Mouse (Mus musculus) bone marrow, adult 2 months (tissue): ENCODE data around the gene Ier3. TPM values are rescaled to one million over a fixed set of nuclear protein-coding genes. Genes with fewer than 3 reads are reported as not detected.

Experiments
- H3K27ac ChIP-seq: fragments of 200-500 bp; 2 replicates; pipeline ENCODE4 v1.5.1; 2012; ENCODE audit warnings: low read depth, mild to moderate bottlenecking, control low read depth, inconsistent platforms, low read length; ENCODE audit not compliant: control insufficient read depth, poor library complexity, insufficient read depth
- H3K4me1 ChIP-seq: fragments of 200-500 bp; 2 replicates; pipeline ENCODE4 v1.6.1; 2011; ENCODE audit warnings: low read length; ENCODE audit not compliant: control insufficient read depth, insufficient read depth
- H3K4me3 ChIP-seq: fragments of 200-500 bp; replicated peaks from 2 replicates; pipeline ENCODE3; 2011; ENCODE audit warnings: mild to moderate bottlenecking, low read depth, low read length, control low read depth; ENCODE audit not compliant: control insufficient read depth
- CTCF ChIP-seq: fragments of 200-500 bp; IDR thresholded peaks from 2 replicates; pipeline ENCODE4 v1.5.1; 2011; ENCODE audit warnings: low read length, control low read depth; ENCODE audit not compliant: control insufficient read depth, insufficient read depth
- POLR2A ChIP-seq: fragments of 200-500 bp; IDR thresholded peaks from 2 replicates; pipeline ENCODE4 v1.6.1; 2011; ENCODE audit warnings: low read depth, mild to moderate bottlenecking, control low read depth, low read length, borderline replicate concordance; ENCODE audit not compliant: control insufficient read depth
- WGBS: fragments of 180-500 bp; shearing (Covaris S2); methylation state at CpG from one replicate; pipeline ENCODE4 v1.1.7; 2018; 5-methylcytosine and 5-hydroxymethylcytosine counted together
- polyA plus RNA-seq: library from polyadenylated mRNA; stranded (reverse); fragments of >200 nt; gene quantifications from 2 replicates; pipeline ENCODE4 v1.2.4, GENCODE M21; 2011; ENCODE audit warnings: low replicate concordance; ENCODE audit not compliant: missing spikeins, insufficient read depth, insufficient read length

Ier3 gene
- polyA plus RNA-seq, 1 experiment, result 17.1 TPM

GRCm38 (mm10) chr17:35813653-35814052, 7.8 kb upstream of the Ier3 start:
- H3K4me3 ChIP-seq, result no peak overlapping the region
- no peak overlapping the region; the same call in 1 of the 2 replicates for H3K27ac ChIP-seq
- TF ChIP-seq POLR2A (no peak), CTCF (no peak)
- peaks cover 3% of the 10 kb centered on the region; the same call in 1 of the 2 replicates for H3K4me1 ChIP-seq
- WGBS, result 14% methylated on average over 7 of the region's 7 CpGs

GRCm38 (mm10) chr17:35814678-35815077, 6.8 kb upstream of the Ier3 start:
- no peak overlapping the region for H3K4me3 ChIP-seq
- peaks cover 3% of the 10 kb centered on the region; the same call in 1 of the 2 replicates for H3K4me1 ChIP-seq
- 47% methylated on average over 6 of the region's 6 CpGs for WGBS
- no peak for TF ChIP-seq POLR2A
- no peak for TF ChIP-seq CTCF
- no peak overlapping the region for H3K27ac ChIP-seq

- no peak overlapping the region for H3K27ac ChIP-seq
- TF ChIP-seq POLR2A, result no peak
- no peak for TF ChIP-seq CTCF
- 75% methylated on average over 7 of the region's 7 CpGs for WGBS
- H3K4me1 ChIP-seq, result peaks cover 4% of the 10 kb centered on the region
- H3K4me3 ChIP-seq, result no peak overlapping the region
These were observed 5.6 kb upstream of the Ier3 start for GRCm38 (mm10) chr17:35815836-35816235.

- TF ChIP-seq CTCF (no peak), POLR2A (no peak)
- H3K27ac ChIP-seq, result no peak overlapping the region
- H3K4me3 ChIP-seq, result no peak overlapping the region
- 58% methylated on average over 14 of the region's 14 CpGs for WGBS
- peaks cover 4% of the 10 kb centered on the region for H3K4me1 ChIP-seq
These were observed 4.8 kb upstream of the Ier3 start for GRCm38 (mm10) chr17:35816686-35817085.

GRCm38 (mm10) chr17:35817226-35817625, 4.3 kb upstream of the Ier3 start:
- TF ChIP-seq CTCF, result no peak
- TF ChIP-seq POLR2A, result no peak
- Histone ChIP-seq H3K27ac (no peak overlapping the region), H3K4me3 (no peak overlapping the region), H3K4me1 (peaks cover 4% of the 10 kb centered on the region)
- 94% methylated on average over 10 of the region's 10 CpGs for WGBS

- WGBS, result 62% methylated on average over 5 of the region's 5 CpGs
- Histone ChIP-seq H3K4me1 (peaks cover 2% of the 10 kb centered on the region), H3K4me3 (no peak overlapping the region), H3K27ac (no peak overlapping the region)
- TF ChIP-seq POLR2A, result no peak
- no peak for TF ChIP-seq CTCF
These were observed 1.4 kb upstream of the Ier3 start for GRCm38 (mm10) chr17:35820111-35820510.

- H3K4me3 ChIP-seq, result peak overlapping the region; percentile 53
- peaks cover 2% of the 10 kb centered on the region for H3K4me1 ChIP-seq
- H3K27ac ChIP-seq, result peak overlapping the region; percentile 58; the same call in 1 of the 2 replicates
- TF ChIP-seq CTCF, result no peak
- TF ChIP-seq POLR2A, result no peak
- WGBS, result 0% methylated on average over 11 of the region's 11 CpGs
These were observed 1.1 kb downstream of the Ier3 start for GRCm38 (mm10) chr17:35822564-35822963.

- Histone ChIP-seq H3K4me3 (peak within 1 kb of the TSS; percentile 74), H3K27ac (peak within 1 kb of the TSS; percentile 92), H3K4me1 (peaks cover 2% of the 10 kb centered on the region)
- TF ChIP-seq CTCF, result no peak
- peak; percentile 33; the same call in 1 of the 2 replicates for TF ChIP-seq POLR2A
- 1% methylated on average over 47 of the region's 47 CpGs for WGBS
These were observed 1.8 kb downstream of the Ier3 start, which contains the start of gene Flot1 for GRCm38 (mm10) chr17:35822964-35823937. Gene Flot1, plus strand, starts transcription at chr17:35823230.
